Mouse (Mus musculus): ENCODE results near the gene 9430097D07Rik. TPM values are rescaled to one million over a fixed set of nuclear protein-coding genes. Genes with fewer than 3 reads are reported as not detected.

9430097D07Rik gene
- polyA plus RNA-seq, 1 experiment from 2014 or later: 0.06 TPM

DNA sequence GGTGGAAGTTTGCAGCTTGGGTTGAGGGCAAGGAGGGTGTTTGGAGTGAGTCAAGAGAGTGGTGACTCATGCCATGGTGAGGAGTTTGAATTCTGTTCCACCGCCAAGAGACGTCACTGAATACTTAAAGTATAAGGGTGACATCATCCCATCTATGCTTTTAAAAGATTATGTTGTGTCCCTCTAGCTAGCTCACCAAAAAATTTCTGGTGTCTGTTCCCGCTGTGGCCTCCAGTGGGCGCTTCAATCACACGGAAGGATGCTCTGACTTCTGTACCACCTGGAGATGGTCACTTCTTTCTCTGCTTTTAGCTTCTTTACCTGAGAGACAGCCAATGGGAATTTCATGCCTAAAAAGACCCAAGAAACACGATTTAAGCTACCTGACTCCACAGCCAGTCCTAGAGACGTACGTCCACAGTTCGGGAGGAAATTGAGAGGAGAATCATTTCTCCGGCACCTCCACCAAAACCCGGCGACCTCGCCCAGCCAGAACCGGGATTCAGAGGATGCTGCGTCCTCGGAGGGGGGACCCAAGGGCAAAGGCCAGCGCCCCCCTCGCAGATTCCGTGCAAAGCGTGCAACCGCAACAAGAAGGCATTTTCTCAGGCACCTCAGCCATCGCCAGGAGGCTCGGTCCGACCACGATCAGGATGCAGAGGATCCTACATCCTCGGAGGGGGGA is 441 bp downstream of the 9430097D07Rik start:
- Histone ChIP-seq H3K36me3 (ENCODE audit: control insufficient read depth, insufficient read depth) (peaks cover 5% of the 10 kb centered on the region; the same call in 1 of the 2 replicates), H3K9ac (ENCODE audit: low read depth, low read length) (no peak overlapping the region), H3K9me3 (replicated peaks; ENCODE audit: control insufficient read depth, low read length) (no peaks in the 10 kb centered on the region), H3K4me1 (ENCODE audit: control insufficient read depth, low read depth, low read length) (peaks cover 18% of the 10 kb centered on the region), H3K27me3 (ENCODE audit: control insufficient read depth, insufficient read depth, low read depth, low read length) (peaks cover 23% of the 10 kb centered on the region), H3K4me2 (ENCODE audit: low read depth, low read length) (peak overlapping the region; percentile 51), H3K27ac (ENCODE audit: low read length) (no peak overlapping the region), H3K4me3 (ENCODE audit: low read depth, low read length) (peak overlapping the region; percentile 22)
- WGBS (ENCODE audit: insufficient replicate concordance): 3% methylated on average over 26 of the region's 26 CpGs
- ATAC-seq (ENCODE audit: low read depth): no peak

DNA sequence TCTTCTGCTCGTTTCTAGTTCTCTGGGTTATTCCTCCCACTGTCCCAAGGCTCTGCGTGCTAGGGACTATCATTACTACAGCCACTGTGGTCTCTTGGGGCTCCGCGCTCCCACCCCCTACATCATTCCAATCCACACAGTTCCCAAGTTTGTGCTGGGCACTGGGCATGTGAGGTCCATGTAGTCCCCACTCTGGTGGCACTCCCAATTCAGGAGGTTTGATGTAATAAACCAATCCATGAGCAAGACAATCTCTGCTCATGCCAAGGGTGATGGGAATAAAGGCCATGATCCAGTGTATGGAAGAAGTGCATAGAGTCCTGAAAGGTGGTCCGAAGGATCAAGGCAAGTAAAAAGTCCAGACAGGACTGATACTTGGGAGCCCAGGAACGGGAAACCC is 987 bp downstream of the 9430097D07Rik start, which contains the start of gene Pip5kl1:
Pip5kl1 (plus strand) TSS at position 301 of the 400 bp plus-strand sequence.
- Histone ChIP-seq H3K27me3 (ENCODE audit: control insufficient read depth, insufficient read depth, low read depth, low read length) (peaks cover 18% of the 10 kb centered on the region), H3K36me3 (ENCODE audit: control insufficient read depth, insufficient read depth) (peaks cover 5% of the 10 kb centered on the region; the same call in 1 of the 2 replicates), H3K9ac (ENCODE audit: low read depth, low read length) (no peak within 1 kb of the TSS), H3K4me1 (ENCODE audit: control insufficient read depth, low read depth, low read length) (peaks cover 18% of the 10 kb centered on the region), H3K9me3 (replicated peaks; ENCODE audit: control insufficient read depth, low read length) (no peaks in the 10 kb centered on the region), H3K4me2 (ENCODE audit: low read depth, low read length) (peak within 1 kb of the TSS; percentile 51), H3K27ac (ENCODE audit: low read length) (no peak within 1 kb of the TSS), H3K4me3 (ENCODE audit: low read depth, low read length) (peak within 1 kb of the TSS; percentile 22)
- WGBS (ENCODE audit: insufficient replicate concordance): 71% methylated on average over 6 of the region's 6 CpGs
- ATAC-seq (ENCODE audit: low read depth): no peak

DNA sequence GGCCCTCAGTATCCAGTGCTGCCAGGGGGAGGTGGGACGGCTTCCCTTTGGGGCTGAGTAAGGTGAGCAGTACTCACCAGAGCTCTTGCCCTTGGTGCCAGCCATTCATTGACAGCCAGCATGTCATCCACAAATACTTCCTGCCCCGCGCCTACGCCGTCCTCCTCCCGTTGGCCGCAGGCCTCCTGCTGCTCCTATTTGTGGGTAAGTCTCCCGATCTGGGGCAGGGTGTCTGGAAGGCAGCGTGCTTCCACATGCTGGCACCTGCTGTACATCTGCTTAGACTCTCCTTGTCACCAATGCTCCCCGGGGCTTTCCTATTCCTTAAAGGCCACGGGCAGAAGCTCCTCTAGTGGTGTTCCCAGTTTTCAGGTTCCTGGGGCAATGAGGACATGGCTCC is 3.3 kb downstream of the 9430097D07Rik start:
- Histone ChIP-seq H3K4me3 (ENCODE audit: low read depth, low read length) (no peak overlapping the region), H3K4me2 (ENCODE audit: low read depth, low read length) (peak overlapping the region; percentile 85; the same call in 1 of the 2 replicates)

DNA sequence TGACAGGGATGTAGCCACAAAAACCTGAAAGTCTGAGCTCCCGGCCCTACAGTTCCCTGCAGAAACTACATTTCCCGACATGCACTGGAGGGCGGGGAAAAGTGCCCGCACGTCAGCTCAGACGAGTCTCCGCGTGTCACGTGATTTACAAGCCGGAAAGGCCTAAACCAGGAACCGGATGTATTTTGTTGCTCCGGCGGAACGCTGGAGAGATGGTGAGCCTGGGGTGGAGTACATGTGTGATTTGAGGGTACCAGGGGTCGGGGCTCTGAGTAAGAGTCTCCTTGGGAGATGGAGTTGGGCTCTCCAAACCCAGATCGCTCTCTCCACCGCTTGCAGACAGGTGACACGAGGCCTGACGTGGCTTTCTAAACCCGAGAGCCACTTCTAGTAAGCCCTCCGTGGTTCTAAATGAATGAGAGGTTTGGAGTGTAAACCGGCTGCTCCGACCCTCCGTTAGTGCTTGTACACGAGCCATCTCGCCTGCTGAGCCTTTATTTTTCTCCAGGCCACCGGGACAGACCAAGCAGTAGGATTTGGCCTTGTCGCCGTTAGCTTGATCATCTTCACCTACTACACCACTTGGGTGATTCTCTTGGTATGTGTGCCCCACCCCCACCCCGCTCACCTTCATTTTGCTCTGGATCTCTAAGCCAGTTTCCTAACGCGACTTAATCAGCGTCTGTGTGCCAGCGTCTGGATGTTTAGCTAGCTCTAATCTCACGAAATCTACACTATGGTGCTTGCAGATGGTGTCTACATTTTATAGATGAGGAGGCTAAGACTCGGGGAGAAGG is 4.6 kb downstream of the 9430097D07Rik start, which contains the start of gene Dpm2:
Dpm2 (plus strand) TSS at position 161 of the 797 bp plus-strand sequence.
- Histone ChIP-seq H3K9me3 (replicated peaks; ENCODE audit: control insufficient read depth, low read length) (no peaks in the 10 kb centered on the region), H3K9ac (ENCODE audit: low read depth, low read length) (peak within 1 kb of the TSS; percentile 82), H3K27ac (ENCODE audit: low read length) (peak within 1 kb of the TSS; percentile 69), H3K4me1 (ENCODE audit: control insufficient read depth, low read depth, low read length) (peaks cover 18% of the 10 kb centered on the region), H3K36me3 (ENCODE audit: control insufficient read depth, insufficient read depth) (peaks cover 7% of the 10 kb centered on the region; the same call in 1 of the 2 replicates), H3K27me3 (ENCODE audit: control insufficient read depth, insufficient read depth, low read depth, low read length) (no peaks in the 10 kb centered on the region; the same call in 1 of the 2 replicates), H3K4me3 (ENCODE audit: low read depth, low read length) (peak within 1 kb of the TSS; percentile 87), H3K4me2 (ENCODE audit: low read depth, low read length) (peak within 1 kb of the TSS; percentile 85)
- WGBS (ENCODE audit: insufficient replicate concordance): under 1% methylated on average over 36 of the region's 36 CpGs
- peak; percentile 86 for ATAC-seq (ENCODE audit: low read depth)

More for the DNA sequence above, 3.3 kb downstream of the 9430097D07Rik start:
- Histone ChIP-seq H3K27ac (ENCODE audit: low read length) (no peak overlapping the region), H3K4me1 (ENCODE audit: control insufficient read depth, low read depth, low read length) (peaks cover 18% of the 10 kb centered on the region), H3K9ac (ENCODE audit: low read depth, low read length) (no peak overlapping the region), H3K9me3 (replicated peaks; ENCODE audit: control insufficient read depth, low read length) (no peaks in the 10 kb centered on the region), H3K36me3 (ENCODE audit: control insufficient read depth, insufficient read depth) (peaks cover 7% of the 10 kb centered on the region; the same call in 1 of the 2 replicates), H3K27me3 (ENCODE audit: control insufficient read depth, insufficient read depth, low read depth, low read length) (no peaks in the 10 kb centered on the region; the same call in 1 of the 2 replicates)
- ATAC-seq (ENCODE audit: low read depth): no peak
- 89% methylated on average over 11 of the region's 11 CpGs for WGBS (ENCODE audit: insufficient replicate concordance)

DNA sequence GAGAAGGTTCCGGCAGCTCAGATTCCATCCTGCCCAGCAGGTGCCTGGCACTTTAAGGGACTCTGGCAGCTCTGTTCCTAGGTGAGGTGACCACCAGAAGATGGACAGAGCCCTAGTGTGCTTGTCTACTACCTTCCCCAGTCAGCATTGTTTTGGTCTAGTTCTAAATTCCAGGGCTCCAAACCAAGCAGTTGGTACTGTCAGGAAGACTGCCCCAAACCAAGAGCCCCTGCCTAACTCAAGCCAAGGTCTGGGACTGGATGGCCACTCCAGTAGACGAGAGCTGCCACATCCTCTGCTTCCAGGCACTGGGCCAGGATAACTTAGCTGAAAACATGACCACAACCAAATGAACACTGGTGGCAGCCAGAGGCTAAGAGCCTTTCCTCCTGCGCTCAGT is 6.5 kb downstream of the 9430097D07Rik start:
- peaks cover 7% of the 10 kb centered on the region; the same call in 1 of the 2 replicates for H3K36me3 ChIP-seq (ENCODE audit: control insufficient read depth, insufficient read depth)
- no peak overlapping the region for H3K4me2 ChIP-seq (ENCODE audit: low read depth, low read length)
- H3K9me3 ChIP-seq (replicated peaks; ENCODE audit: control insufficient read depth, low read length): no peaks in the 10 kb centered on the region
- WGBS (ENCODE audit: insufficient replicate concordance): 82% methylated on average over 3 of the region's 3 CpGs
- ATAC-seq (ENCODE audit: low read depth): no peak
- peaks cover 11% of the 10 kb centered on the region for H3K4me1 ChIP-seq (ENCODE audit: control insufficient read depth, low read depth, low read length)
- H3K9ac ChIP-seq (ENCODE audit: low read depth, low read length): no peak overlapping the region
- no peak overlapping the region for H3K4me3 ChIP-seq (ENCODE audit: low read depth, low read length)
- H3K27me3 ChIP-seq (ENCODE audit: control insufficient read depth, insufficient read depth, low read depth, low read length): no peaks in the 10 kb centered on the region
- no peak overlapping the region for H3K27ac ChIP-seq (ENCODE audit: low read length)

DNA sequence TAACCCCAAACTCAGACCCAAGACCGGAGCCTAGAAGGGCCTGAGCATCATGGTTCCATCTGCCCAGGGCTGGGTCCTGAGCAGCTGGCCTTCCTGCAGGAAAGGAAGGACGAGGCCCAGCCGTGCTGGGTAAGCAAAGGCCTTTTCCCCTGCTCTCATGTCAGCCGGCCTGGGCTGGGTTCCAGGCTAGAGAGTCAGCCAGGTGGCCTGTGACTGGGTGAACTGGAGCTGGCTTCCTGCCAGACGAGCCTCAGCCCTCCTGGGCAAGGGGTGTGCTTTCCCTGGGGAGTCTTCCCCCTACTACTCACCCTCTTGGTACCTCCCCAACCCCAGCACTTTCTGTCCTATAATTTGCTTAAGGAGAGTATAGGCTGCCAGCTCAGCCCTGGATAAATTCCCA is 7.3 kb downstream of the 9430097D07Rik start:
- Histone ChIP-seq H3K36me3 (ENCODE audit: control insufficient read depth, insufficient read depth) (peaks cover 7% of the 10 kb centered on the region; the same call in 1 of the 2 replicates), H3K9ac (ENCODE audit: low read depth, low read length) (no peak overlapping the region), H3K9me3 (replicated peaks; ENCODE audit: control insufficient read depth, low read length) (no peaks in the 10 kb centered on the region), H3K4me2 (ENCODE audit: low read depth, low read length) (no peak overlapping the region), H3K4me3 (ENCODE audit: low read depth, low read length) (no peak overlapping the region), H3K27me3 (ENCODE audit: control insufficient read depth, insufficient read depth, low read depth, low read length) (no peaks in the 10 kb centered on the region), H3K4me1 (ENCODE audit: control insufficient read depth, low read depth, low read length) (peaks cover 11% of the 10 kb centered on the region), H3K27ac (ENCODE audit: low read length) (no peak overlapping the region)
- ATAC-seq (ENCODE audit: low read depth): no peak
- 45% methylated on average over 5 of the region's 5 CpGs for WGBS (ENCODE audit: insufficient replicate concordance)

DNA sequence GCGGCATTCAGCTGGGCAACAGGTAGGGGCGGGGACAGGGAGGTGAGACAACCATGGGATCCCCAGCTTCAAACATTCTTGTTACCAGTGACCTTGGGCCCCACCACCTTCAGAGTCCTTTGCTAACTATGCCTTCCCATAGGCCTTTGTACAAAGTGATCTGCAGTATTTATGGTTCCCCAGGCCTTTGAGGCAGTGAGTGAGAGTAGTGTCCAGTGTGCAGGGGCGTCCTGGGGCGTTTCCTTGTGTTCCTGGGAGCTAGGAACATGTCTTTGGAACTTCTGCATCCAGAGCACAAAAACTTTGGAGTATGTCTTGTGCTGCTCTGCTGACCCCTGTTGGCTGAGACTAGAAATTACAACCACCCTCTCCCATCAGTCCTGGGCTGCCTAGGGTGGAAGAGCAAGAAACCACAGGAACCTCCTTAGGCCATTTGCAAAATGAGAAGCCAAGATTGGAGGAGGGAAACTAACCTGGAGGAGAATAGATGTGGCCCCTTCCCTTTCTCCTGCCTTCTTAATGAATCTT is 8.9 kb downstream of the 9430097D07Rik start:
- WGBS (ENCODE audit: insufficient replicate concordance): 28% methylated on average over 4 of the region's 4 CpGs
- Histone ChIP-seq H3K9ac (ENCODE audit: low read depth, low read length) (no peak overlapping the region), H3K9me3 (replicated peaks; ENCODE audit: control insufficient read depth, low read length) (no peaks in the 10 kb centered on the region), H3K27ac (ENCODE audit: low read length) (no peak overlapping the region), H3K27me3 (ENCODE audit: control insufficient read depth, insufficient read depth, low read depth, low read length) (no peaks in the 10 kb centered on the region), H3K4me1 (ENCODE audit: control insufficient read depth, low read depth, low read length) (peaks cover 4% of the 10 kb centered on the region), H3K4me2 (ENCODE audit: low read depth, low read length) (no peak overlapping the region), H3K4me3 (ENCODE audit: low read depth, low read length) (no peak overlapping the region), H3K36me3 (ENCODE audit: control insufficient read depth, insufficient read depth) (0 out of 2 replicates have a peak, but pooled peaks cover 2% of the 10 kb centered on the region)
- ATAC-seq (ENCODE audit: low read depth): no peak

DNA sequence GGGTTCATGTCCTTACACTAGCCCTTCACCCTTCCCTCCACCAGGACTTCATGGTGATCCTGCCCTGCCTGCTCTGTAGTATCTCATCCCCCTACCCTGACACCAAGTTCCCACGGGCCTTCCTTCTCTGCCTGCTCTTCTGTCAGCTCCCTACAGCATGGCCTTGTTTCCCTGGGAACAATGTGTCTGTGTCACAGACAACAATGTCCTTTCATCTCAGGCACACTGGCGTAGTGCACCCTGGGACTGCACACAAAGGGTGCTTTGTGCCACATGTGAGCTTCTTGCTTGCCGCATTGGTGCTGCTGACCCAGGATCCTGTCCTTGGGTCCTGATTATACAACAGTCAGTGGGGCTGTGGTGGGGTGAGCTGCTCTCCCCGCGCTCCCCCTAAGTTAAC is 15.9 kb downstream of the 9430097D07Rik start:
- no peak overlapping the region for H3K27ac ChIP-seq (ENCODE audit: low read length)
- no peak for ATAC-seq (ENCODE audit: low read depth)
- 76% methylated on average over 5 of the region's 5 CpGs for WGBS (ENCODE audit: insufficient replicate concordance)
- H3K27me3 ChIP-seq (ENCODE audit: control insufficient read depth, insufficient read depth, low read depth, low read length): no peaks in the 10 kb centered on the region
- H3K4me3 ChIP-seq (ENCODE audit: low read depth, low read length): no peak overlapping the region
- no peaks in the 10 kb centered on the region for H3K9me3 ChIP-seq (replicated peaks; ENCODE audit: control insufficient read depth, low read length)
- no peak overlapping the region for H3K4me2 ChIP-seq (ENCODE audit: low read depth, low read length)
- H3K9ac ChIP-seq (ENCODE audit: low read depth, low read length): no peak overlapping the region
- no peaks in the 10 kb centered on the region; the same call in 1 of the 2 replicates for H3K4me1 ChIP-seq (ENCODE audit: control insufficient read depth, low read depth, low read length)
- H3K36me3 ChIP-seq (ENCODE audit: control insufficient read depth, insufficient read depth): no peaks in the 10 kb centered on the region

Measured in liver, embryonic 16.5 days (tissue).